Mouse (Mus musculus) gastrocnemius, adult 8-10 months (tissue): Measurements from ENCODE around the gene Krt2. TPM values are rescaled to one million over a fixed set of nuclear protein-coding genes. Genes with fewer than 3 reads are reported as not detected.

Source experiments
- DNase-seq, 2 experiments: peaks; one replicate each; pipeline ENCODE4 v3.0.0; 2022; ENCODE audit warnings: low spot score in 2 of 2
- total RNA-seq, 4 experiments: library from RNA; stranded (reverse); gene quantifications; 2 replicates each; pipeline ENCODE4 v1.2.4; 2022

Krt2 gene
- total RNA-seq, result not detected

DNA sequence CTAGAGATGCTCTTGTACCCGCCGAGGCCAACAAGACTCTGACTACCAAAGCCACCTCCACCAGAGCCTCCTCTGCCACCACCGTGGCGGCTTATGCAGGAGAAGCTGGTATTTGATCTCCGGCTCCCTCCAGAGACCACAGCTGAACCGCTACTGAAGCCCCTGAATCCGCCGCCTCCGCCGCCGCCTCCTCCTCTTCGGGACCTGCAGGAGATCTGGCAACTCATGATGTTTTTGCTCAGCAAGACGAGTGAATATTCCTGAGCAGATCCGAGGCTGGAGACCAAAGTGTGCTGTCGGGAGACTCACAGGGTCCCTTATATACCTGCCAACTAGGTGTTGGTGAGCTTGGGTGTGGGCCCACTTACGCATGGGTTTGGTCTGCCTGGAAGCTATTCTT, at the start of gene Krt2:
TSS of gene Krt2 (minus strand) at position 295 of the 400 bp plus-strand sequence.
- no peak for DNase-seq

GRCm38 (mm10) chr15:101866754-101867153, 48.8 kb upstream of the Krt2 start:
- DNase-seq, result no peak

DNA sequence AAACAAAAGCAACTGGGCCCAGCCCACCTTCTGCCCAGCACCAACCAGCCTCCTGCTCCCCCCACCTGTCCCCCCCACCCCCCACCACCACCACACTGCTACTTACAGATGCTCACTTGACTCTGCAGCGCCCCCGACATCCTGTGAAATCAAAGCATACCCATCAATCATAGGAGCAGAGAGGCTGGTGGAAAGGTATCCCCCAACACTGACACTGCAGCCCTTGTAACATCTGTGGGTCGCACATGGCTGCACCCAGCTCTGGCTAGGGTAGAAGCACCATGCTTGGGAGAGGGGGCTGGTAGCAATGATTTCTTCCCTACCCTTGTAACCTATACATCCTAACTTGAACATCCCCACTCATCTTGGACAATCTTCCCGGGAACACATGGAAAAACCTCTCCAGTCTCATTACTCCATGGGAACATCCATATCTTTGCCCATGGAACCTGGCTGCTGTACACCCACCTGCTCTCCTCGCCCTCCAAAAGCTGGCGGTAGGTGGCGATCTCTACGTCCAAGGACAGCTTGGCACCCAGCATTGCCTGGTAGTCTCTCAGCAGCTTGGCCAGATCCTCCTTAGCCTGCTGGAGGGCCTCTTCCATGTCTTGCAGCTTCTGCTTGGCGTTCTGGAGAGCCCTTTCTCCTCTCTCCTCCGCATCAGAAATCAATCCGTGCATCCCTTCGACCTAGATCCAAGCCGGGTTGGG, 42.6 kb upstream of the Krt2 start:
- DNase-seq, result no peak

DNA sequence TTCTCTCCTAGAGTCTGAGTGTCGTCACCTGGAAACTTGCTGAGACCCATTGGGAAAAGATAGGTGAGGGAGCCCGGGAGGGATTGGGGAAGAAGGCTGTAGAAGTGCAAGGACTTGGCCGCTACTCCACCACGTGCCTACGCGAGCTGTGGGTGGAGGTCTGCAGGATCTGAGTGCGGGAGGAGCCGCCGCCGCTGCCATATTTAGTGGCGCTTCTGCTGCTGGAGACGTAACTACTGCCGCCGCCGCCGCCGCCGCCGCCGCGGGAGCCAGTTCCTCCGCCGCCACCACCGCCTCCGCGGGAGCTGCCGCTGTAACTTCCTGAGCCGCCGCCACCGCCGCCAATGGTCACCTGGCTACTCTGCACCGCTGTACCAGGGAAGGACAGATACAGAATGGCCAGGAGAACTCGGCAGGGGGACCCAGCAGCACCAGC, 41.8 kb upstream of the Krt2 start:
- no peak for DNase-seq

DNA sequence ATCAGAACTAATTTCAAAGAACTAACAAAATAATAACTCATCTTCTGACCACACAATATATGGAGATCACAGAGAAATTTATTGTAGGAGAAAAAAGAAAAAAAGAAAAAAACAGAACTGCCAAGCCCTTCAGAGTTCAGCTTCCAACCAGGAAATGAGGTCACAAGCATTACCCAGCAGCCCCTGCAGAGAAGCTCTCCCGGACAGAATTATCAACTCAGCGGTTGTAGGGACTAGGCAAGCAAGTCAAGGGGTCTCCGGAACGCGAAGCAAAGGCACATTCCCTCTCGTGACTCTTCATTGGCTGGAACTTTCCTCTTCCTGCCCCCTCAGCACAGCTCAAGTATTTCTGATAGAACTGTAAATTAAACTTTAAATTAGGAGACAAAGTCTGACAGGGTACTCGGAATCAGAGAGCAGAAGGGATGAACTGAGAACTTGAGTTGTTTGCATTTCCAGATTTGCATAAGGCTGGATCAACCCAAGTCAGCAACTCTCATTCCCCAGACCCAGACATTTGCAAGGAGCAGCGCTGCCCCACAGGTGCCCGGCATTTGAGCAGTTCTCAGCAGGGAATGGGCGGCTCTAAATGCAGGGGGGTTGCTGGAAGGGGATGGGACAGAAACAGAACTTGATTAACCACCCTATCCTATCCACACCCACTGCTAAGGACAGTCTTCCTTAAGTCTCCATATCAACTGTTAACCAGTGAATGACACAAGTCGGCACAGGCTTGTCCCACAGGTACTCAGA, 40.9 kb upstream of the Krt2 start:
- no peak for DNase-seq

DNA sequence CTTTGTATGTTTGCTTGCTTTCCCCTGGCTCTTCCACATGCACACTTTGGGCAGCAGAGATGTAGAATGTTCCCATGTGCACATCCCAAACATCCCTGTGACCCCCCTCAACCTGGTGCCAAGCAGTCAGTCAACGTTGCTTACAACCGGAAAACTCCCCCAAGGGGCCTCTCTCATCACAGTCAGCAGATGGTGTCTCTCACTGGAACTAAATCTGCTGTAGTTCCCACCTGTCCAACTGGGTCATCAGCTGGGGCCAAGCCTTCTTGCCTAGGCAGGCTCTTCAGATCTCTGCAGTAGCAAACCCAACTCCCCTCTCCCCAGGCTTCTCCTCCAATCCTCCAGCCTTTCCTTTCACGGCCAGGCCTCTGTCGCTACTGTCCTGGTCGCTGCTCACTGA, 38.7 kb upstream of the Krt2 start:
- DNase-seq, result no peak

DNA sequence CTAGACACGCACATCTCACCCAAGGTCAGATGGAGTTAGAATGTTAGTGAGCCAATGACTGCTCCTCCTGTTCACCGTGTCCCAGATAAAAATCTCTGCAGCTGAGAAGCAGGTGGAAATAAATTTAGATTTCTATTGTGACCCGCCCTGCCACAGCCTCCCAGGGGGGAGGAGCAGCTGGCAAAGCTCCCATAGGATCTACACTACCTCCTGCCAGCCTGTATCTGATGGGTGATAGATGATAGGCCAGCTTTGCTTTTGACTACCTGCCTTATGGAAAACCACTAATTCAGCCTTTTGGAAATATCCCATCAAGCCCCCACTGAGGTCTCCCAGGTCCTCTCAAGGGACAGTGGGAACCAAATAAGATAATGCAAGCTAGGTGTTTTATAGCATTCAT, 37.8 kb upstream of the Krt2 start:
- DNase-seq, result no peak

GRCm38 (mm10) chr15:101854294-101854693, 36.3 kb upstream of the Krt2 start:
- DNase-seq, result no peak

- DNase-seq, result no peak
These were observed 34.6 kb upstream of the Krt2 start for GRCm38 (mm10) chr15:101852571-101852970.

- no peak for DNase-seq
These were observed 32.7 kb upstream of the Krt2 start, which contains the start of gene Krt1 for GRCm38 (mm10) chr15:101850694-101851093. Krt1 (minus strand) TSS chr15:101850794.

DNA sequence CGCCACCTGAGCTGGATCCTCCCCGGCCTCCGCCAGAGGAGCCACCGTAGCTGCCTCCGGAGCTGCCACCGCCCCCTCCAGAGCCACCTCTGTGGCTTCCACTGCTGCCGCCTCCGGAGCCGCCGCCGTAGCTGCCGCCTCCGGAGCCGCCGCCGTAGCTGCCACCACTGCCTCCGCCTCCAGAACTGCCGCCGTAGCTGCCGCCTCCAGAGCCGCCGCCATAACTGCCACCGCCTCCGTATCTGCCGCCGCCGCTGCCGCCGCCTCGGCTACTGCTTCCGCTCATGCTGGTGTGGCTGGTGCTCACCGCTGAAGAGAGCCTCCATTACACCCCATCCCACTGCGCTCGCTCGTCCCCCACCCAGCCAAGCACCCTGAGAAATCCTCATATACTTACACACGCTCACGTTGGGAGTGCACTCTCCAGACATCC, 28.0 kb upstream of the Krt2 start:
- no peak for DNase-seq

DNA sequence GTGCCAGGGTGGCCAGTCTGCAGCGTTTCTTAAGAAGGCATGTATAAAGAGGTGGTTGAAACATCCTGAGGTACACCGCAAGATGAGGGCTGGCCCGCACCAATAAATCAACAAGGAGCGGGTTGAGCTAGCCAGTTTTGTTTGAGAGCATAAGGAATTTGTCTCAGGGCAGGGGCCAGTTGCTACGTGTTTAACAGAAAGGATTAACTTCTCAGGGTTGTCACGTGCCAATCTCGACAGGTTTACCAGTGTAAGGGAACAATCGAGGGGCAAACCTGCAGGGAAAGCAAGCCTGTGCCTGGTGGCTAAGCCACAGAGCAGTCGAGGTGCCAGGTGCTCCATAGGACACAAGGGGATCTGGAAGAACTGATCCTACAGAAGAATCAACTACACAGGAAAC, 25.2 kb upstream of the Krt2 start:
- no peak for DNase-seq

GRCm38 (mm10) chr15:101834784-101835328, 16.9 kb upstream of the Krt2 start:
- DNase-seq, result no peak

DNA sequence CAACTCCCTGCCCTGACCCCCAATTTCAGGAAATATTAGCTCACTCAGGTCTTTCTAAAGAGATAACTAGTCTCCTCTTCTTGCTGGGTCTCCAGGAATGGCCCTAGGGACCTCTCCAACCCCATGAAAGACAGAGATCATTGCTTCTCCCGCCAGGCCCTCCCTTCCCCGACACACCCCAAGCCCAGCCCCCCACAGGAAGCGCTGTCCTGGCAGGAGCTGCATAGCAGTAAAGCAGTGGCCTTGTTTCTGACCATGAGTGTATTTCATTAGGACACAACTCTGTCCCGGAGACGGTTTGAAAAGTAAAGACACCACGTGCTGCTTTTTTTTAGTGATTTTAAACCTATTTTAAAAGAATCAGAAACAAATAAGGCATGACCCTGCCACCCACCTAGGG, 15.2 kb upstream of the Krt2 start:
- no peak for DNase-seq

DNA sequence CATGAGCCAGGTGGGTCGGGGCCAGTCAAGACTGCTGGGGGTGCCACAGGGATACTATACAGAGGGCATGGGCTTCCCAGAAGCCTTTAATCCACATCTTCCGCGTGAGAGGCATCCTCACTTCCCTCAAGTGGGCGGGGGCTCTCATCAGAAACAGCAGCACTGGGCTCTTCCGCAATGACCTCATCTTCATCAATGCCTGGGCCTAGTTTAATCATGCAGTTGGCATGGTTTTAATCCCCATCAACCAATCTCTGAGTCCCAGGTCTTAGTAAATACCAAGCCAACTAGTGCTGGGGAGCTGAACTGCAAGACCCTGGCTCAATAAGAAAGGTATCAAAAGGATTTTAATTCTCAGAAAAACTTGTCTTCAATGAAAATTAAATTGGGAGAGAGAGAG, 11.5 kb upstream of the Krt2 start:
- DNase-seq, result no peak

DNA sequence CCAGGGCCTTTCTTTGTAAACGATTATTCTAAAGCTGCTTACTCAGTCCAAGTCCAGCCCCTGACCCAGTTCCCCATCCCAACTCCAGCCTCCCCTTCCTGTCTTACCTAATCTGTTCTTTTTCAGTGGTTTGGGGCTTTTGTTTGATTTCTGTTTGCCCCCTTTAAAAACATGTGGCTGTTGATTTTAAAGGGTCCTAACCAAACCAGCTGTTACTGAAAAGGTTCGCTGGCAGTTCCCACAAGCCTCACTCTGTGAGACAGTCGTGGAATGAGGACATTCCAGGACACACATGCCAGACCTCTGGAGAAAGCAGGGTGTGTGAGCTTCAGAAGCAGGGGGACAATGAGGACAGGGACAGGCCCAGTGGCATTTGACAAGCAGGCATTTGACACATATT, 3.8 kb upstream of the Krt2 start:
- DNase-seq, result no peak

DNA sequence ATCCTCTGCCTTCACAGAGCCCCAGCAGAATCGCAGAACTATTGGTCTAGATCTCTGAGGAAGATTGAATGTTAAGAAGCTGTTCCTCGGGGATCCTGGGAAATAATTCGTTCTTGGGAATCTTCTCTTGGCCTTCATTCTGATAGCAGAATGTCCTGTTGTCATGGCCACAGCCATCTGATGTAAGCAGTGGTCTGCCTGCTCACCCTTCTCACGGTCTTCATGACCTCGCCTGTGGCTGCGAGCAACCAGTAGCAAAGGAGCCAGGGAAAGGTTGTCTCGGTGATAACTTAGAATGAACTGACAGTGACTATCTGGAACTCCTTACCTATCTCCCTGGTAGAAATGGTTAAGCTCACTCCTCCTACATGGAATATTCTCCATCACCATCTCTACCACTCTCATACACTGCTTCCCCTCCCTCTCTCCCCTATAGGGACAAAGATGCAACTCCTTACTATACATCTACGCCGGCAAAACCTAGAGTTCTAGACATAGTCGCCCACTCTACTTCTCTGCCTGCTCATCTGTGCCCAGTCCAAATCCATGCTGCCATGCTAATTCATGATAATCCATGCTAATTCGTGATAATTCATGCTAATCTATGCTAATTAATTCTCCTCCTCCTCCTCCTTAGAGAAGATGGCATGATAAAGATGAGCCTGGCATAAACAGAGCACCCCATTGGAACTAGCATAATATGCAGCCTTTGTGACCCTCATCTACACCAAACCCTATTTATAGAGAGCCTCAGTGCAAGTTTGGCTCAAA, 14.7 kb downstream of the Krt2 start:
- no peak for DNase-seq

GRCm38 (mm10) chr15:101802296-101802835, 15.6 kb downstream of the Krt2 start, which contains the start of gene Krt73:
Krt73 (minus strand) TSS chr15:101802346.
- DNase-seq, result no peak

DNA sequence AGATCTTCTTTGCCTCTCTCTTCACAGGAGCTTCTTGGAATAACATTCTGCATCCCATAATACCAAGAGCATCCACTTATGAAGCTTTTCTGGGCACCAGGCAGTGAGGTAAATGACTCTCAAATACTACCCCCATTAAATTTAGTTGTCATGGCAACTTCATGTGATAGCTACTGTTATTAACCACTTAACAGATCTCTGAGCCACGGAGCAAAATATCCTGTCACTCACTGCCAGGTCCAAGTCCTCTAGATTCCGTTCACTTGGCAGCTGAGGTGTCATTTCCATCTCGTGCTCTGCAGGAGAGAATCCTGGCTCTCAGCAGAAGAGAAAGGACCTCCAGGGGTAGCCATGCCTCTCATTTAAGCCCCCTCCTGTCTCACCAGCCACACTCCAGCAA, 27.1 kb downstream of the Krt2 start:
- DNase-seq, result no peak

GRCm38 (mm10) chr15:101786360-101786759, 31.6 kb downstream of the Krt2 start, which contains the start of gene Krt72:
Krt72 (minus strand) TSS chr15:101786460.
- no peak for DNase-seq

DNA sequence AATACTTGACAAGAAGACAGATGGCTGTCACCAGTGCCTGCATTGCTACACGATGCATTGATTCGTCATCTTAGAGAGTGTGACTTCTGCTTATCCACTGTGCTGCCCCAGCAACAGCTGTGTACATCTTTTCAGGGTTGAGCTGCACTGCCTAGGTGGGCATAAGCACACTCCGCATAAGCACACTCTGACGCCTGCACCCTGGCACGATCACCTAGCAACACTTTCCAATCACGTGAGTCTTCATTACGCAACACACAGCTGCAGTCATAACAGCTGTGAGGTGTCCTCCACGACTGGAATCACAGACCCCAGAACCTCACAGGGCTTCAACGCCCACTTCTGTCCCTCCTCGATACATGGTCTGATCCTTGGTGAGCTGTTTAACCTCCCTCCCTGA, 44.5 kb downstream of the Krt2 start:
- no peak for DNase-seq
